Mouse (Mus musculus) ES-Bruce4 (cell line): ENCODE data around the gene Antxr2. TPM values are rescaled to one million over a fixed set of nuclear protein-coding genes. Genes with fewer than 3 reads are reported as not detected.

Source experiments
- H3K27ac ChIP-seq: 2 replicates; pipeline ENCODE4 v1.5.1; 2012; ENCODE audit warnings: low read length, inconsistent platforms; ENCODE audit not compliant: insufficient read depth
- H3K27me3 ChIP-seq: 2 replicates; pipeline ENCODE4 v1.6.1; 2012; ENCODE audit warnings: mild to moderate bottlenecking, low read length, inconsistent platforms; ENCODE audit not compliant: control insufficient read depth, poor library complexity, insufficient read depth, severe bottlenecking
- H3K36me3 ChIP-seq: 2 replicates; pipeline ENCODE4 v1.6.1; 2012; ENCODE audit warnings: inconsistent platforms, mild to moderate bottlenecking, low read length, moderate library complexity; ENCODE audit not compliant: control insufficient read depth, poor library complexity, insufficient read depth, severe bottlenecking
- H3K4me1 ChIP-seq: one replicate; pipeline ENCODE4 v1.8.1; 2011; ENCODE audit warnings: low read length; ENCODE audit not compliant: control insufficient read depth, insufficient read depth
- H3K4me3 ChIP-seq: 2 replicates; pipeline ENCODE4 v1.5.1; 2011; ENCODE audit warnings: low read depth, mild to moderate bottlenecking, low read length
- H3K9ac ChIP-seq: 2 replicates; pipeline ENCODE4 v1.6.1; 2012; ENCODE audit warnings: low read depth, mild to moderate bottlenecking, inconsistent platforms; ENCODE audit not compliant: poor library complexity, severe bottlenecking
- H3K9me3 ChIP-seq: replicated peaks from 2 replicates; pipeline ENCODE4 v1.6.1; 2012; ENCODE audit warnings: mild to moderate bottlenecking, low read length, inconsistent platforms; ENCODE audit not compliant: control insufficient read depth, poor library complexity, insufficient read depth, severe bottlenecking
- CTCF ChIP-seq: IDR thresholded peaks from one replicate; pipeline ENCODE4 v1.8.1; 2011; ENCODE audit warnings: low read depth, low read length
- EP300 ChIP-seq: IDR thresholded peaks from 2 replicates; pipeline ENCODE4 v1.6.1; 2011; ENCODE audit warnings: low read depth, low read length; ENCODE audit not compliant: insufficient read depth
- POLR2A ChIP-seq: IDR thresholded peaks from one replicate; pipeline ENCODE4 v1.8.1; 2011; ENCODE audit warnings: low read length; ENCODE audit not compliant: insufficient read depth
- polyA plus RNA-seq: library from polyadenylated mRNA; stranded (reverse); fragments of >200 nt; gene quantifications from 2 replicates; pipeline ENCODE4 v1.2.4, GENCODE M21; 2011; ENCODE audit warnings: low read depth; ENCODE audit not compliant: missing spikeins, insufficient read depth, insufficient read length

The Antxr2 gene
- polyA plus RNA-seq = 1.3 and 2.0 TPM in 2 replicates

DNA sequence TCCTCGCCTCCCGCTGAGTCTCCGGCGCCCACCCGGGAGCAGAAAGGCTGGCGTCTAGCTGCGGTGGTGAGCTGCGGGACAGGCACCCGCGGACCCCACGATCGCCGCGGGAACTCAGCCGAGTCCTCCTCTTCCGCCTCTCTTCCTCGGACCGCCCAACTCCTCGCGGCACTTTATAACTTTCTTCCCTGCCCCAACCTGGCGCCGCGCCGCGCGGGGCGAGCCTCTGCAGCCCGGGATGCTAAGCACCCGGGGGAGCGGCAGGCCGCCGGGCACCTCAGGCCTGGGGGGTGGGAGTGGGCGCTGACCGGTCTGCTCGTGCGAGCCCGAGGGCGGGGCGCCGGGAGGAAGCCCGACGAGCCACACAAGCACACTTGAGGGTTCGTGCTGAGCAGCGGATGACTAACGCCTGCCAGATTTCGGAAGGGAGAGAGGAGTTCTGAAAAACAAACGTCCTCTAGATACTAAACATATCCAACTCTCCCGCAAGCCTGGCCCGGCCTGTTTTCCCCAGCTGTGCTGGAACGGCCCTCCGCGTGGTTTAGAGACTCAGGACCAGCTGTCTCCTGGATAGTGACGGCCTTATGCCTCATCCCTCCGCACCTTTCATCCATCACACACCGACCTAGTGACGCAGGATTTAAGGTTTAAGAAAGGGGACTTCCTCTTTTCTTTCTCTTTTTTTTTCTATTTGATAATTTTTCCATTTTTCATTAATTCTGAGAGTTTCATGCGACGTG is at the start of gene Antxr2:
TSS of gene Antxr2 (minus strand) at position 142 of the 740 bp plus-strand sequence.
- H3K36me3 ChIP-seq = no peaks in the 10 kb centered on the region
- no peaks in the 10 kb centered on the region for H3K9me3 ChIP-seq
- H3K9ac ChIP-seq = peak within 1 kb of the TSS; percentile 28
- H3K27me3 ChIP-seq = peaks cover 15% of the 10 kb centered on the region
- TF ChIP-seq CTCF (no peak), EP300 (no peak), POLR2A (no peak)
- H3K27ac ChIP-seq = no peak within 1 kb of the TSS
- H3K4me3 ChIP-seq = peak within 1 kb of the TSS; percentile 52
- no peaks in the 10 kb centered on the region for H3K4me1 ChIP-seq

DNA sequence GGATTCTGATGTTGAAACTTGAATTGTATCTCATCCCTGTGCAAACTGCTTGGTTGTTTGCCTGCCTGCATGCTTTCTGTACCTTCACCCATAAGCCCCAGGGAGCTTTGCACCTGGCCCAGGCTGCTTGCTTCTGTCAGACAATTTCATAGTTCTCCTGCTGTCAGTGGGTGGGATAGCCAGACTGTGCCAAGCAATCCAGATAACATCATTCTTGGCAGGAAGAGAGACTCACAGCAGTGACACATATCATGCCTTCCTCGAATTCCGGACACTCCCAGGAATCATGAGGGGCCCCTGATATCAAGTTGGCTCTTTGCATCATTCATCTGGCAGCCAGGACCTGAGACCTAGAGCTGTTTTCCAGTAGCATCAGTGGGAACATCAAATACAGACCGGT is 45.8 kb upstream of the Antxr2 start:
- TF ChIP-seq POLR2A = no peak
- TF ChIP-seq CTCF = no peak
- TF ChIP-seq EP300 = no peak
- Histone ChIP-seq H3K36me3 (no peaks in the 10 kb centered on the region), H3K27me3 (no peaks in the 10 kb centered on the region), H3K4me1 (no peaks in the 10 kb centered on the region), H3K9me3 (no peaks in the 10 kb centered on the region), H3K27ac (no peak overlapping the region), H3K9ac (no peak overlapping the region), H3K4me3 (no peak overlapping the region)

DNA sequence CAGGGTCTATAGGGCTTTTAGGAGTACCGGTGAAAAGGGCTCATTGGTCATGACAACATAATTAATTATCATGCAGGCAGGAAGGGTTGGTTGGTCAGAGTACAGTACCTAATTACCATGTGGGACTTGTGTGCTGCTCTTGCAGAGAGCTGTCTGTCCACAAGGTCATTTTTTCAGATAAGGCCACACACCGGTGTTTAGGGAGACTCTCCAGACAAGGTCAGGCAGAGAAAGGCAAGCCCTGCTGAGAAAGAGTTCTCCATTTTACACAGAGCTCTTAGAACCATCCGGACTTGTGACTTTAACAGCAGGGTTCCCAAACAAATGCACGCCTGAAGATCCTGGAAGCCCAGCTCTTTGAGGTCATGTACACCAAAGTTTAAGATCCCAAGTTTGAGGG is 38.3 kb upstream of the Antxr2 start:
- Histone ChIP-seq H3K4me1 (no peaks in the 10 kb centered on the region), H3K36me3 (no peaks in the 10 kb centered on the region), H3K9ac (no peak overlapping the region), H3K4me3 (no peak overlapping the region), H3K27me3 (no peaks in the 10 kb centered on the region), H3K9me3 (no peaks in the 10 kb centered on the region), H3K27ac (no peak overlapping the region)
- TF ChIP-seq CTCF (no peak), POLR2A (no peak), EP300 (no peak)

DNA sequence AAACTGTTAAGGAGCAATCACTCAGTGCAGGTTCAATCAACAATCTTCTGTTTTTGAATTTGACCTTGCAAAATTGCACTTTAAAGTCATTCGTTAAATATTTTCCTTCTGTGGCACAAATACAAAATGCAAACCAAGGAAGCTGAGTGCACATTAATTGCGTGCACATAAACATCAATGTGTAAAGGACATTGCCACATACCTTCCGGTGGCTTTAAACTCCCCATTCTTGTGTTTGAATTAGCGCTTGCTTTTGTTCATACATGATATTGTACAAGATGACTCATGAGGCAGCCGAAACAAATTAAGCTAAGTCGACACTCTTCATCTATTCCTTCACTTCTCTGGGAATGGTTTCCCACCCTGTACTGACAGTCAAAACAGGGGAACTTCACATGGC is 24.4 kb upstream of the Antxr2 start:
- TF ChIP-seq EP300 (no peak), POLR2A (no peak), CTCF (no peak)
- no peaks in the 10 kb centered on the region for H3K9me3 ChIP-seq
- H3K4me1 ChIP-seq = no peaks in the 10 kb centered on the region
- H3K27ac ChIP-seq = no peak overlapping the region
- H3K9ac ChIP-seq = no peak overlapping the region
- H3K27me3 ChIP-seq = no peaks in the 10 kb centered on the region
- H3K36me3 ChIP-seq = no peaks in the 10 kb centered on the region
- no peak overlapping the region for H3K4me3 ChIP-seq

DNA sequence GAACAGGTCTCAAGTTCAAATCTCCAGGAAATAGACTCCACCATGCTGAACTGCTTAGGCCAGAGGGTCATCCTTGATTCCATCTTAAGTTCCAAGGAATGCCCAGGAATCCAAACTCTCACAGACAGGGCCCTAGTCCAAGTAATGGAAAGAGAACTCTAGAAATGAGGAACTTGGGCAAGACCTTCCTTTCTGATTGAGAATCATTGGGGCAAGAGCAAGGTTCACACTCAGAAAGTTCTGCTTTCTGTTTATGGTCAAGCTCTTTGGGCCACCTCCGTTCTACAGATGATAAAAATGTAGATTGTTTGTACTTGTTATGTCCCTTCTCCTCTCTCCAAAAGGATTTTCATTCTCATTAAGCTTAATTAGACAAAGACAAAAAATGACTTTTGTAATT is 24.0 kb upstream of the Antxr2 start:
- no peaks in the 10 kb centered on the region for H3K9me3 ChIP-seq
- TF ChIP-seq POLR2A (no peak), EP300 (no peak), CTCF (no peak)
- H3K27ac ChIP-seq = no peak overlapping the region
- no peaks in the 10 kb centered on the region for H3K36me3 ChIP-seq
- no peaks in the 10 kb centered on the region for H3K4me1 ChIP-seq
- H3K27me3 ChIP-seq = no peaks in the 10 kb centered on the region
- H3K9ac ChIP-seq = no peak overlapping the region
- H3K4me3 ChIP-seq = no peak overlapping the region

DNA sequence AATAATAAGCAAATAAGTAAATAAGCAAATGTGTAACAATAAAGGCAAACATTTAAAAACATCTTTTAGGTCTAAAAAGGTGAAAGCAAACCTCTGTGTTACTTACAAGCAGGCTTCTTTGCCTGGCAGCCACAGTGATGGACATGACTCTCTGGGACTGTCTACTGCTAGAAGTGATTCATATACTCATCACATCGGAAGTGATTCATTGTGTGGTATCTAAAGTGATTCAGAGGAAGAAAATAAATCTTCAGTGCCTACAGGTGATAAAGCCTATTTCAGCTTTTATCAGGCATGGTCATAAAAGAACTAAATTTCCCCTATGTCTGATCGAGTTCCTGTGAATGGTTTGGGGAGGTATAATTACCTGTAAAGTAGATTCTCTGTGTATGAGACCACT is 4.1 kb upstream of the Antxr2 start:
- no peaks in the 10 kb centered on the region for H3K9me3 ChIP-seq
- H3K9ac ChIP-seq = no peak overlapping the region
- H3K27ac ChIP-seq = no peak overlapping the region
- TF ChIP-seq POLR2A (no peak), EP300 (no peak), CTCF (no peak)
- no peak overlapping the region for H3K4me3 ChIP-seq
- no peaks in the 10 kb centered on the region for H3K4me1 ChIP-seq
- no peaks in the 10 kb centered on the region for H3K36me3 ChIP-seq
- H3K27me3 ChIP-seq = peaks cover 12% of the 10 kb centered on the region
